Mouse (Mus musculus): ENCODE data around the gene Axl.
A peak's percentile ranks its signal among the peaks of the same experiment; 100 is the strongest.
"Not testable (repeated sequence)": the region's sequence is repeated elsewhere in the genome, so short reads cannot be mapped to it uniquely, and the experiment has no call there.

The Axl gene

GRCm38 (mm10) chr7:25754738-25755467 is 33.6 kb downstream of the Axl start, which contains the start of gene Hnrnpul1:
Gene Hnrnpul1, minus strand, starts transcription at chr7:25754757.
- DNase-seq (ENCODE audit: inconsistent age in 2 of 2, low spot score in 1 of 2), result peak; percentile 99 to 100

GRCm38 (mm10) chr7:25754439-25754737 is 34.1 kb downstream of the Axl start:
- DNase-seq (ENCODE audit: inconsistent age in 2 of 2, low spot score in 1 of 2), result no peak

DNA sequence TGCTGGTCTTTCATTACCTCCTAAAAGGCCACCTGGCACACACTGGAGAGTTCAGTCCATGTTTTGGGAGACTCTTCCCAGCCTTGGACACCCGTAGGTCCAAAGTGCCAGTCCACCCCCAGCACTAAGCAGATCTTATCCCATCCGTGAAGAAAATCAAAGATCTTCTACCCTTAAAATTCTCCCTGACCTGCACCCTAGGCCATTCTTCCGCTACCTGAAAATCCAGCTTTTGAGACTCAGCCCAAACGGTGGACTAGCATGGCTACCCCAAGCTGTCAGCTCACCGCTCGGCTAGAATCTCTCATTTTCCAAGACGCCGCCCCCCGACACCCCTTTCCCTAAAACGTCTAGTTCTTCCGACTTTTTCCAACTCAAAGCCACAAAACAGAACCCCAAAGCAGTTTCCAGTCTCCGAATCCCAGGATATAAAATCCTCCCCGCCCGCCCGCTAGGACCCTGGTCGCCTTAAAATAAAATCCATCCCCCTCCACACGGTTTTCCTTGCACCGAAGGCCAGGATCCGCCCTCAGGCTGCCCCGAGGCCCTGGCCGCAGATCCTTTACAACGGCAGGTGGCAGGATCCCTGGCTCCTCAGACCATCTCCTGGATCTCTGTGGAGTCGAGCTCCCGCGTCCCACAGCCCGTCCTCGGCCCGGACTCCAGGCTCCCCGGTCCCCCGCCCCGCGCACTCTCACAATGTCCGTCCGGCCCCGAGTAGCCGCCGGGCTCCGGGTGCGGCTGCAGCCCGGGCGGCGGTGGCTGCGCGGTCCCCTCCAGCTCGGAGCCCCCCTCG is 34.7 kb downstream of the Axl start:
- DNase-seq (ENCODE audit: inconsistent age in 2 of 2, low spot score in 1 of 2), result no peak

GRCm38 (mm10) chr7:25753076-25753475 is 35.4 kb downstream of the Axl start:
- no peak for DNase-seq (ENCODE audit: inconsistent age in 2 of 2, low spot score in 1 of 2)

- DNase-seq (ENCODE audit: inconsistent age in 2 of 2, low spot score in 1 of 2), result no peak
Measured at GRCm38 (mm10) chr7:25746844-25747243, 41.7 kb downstream of the Axl start.

GRCm38 (mm10) chr7:25738277-25738676 is 50.2 kb downstream of the Axl start:
- no peak for DNase-seq (ENCODE audit: inconsistent age in 2 of 2, low spot score in 1 of 2)

DNA sequence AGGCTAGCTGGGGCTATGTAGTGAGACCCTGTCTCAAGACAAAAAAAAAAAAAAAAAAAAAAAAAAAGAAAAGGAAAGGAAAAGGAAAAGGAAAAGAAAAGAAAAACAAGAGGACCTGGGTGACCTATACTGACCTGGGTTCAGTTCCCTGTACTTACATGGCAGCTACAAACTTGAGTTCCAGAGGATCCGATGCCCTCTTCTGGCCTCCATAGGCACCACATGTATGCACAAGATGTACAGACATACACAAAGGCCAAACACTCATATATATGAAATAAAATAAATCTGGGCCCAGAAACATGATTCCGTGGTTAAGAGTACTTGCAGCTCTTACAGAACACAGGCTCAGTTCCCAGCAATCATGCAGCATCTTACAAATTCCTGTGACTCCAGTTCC is 51.6 kb downstream of the Axl start:
- DNase-seq (ENCODE audit: inconsistent age in 2 of 2, low spot score in 1 of 2), result no peak

DNA sequence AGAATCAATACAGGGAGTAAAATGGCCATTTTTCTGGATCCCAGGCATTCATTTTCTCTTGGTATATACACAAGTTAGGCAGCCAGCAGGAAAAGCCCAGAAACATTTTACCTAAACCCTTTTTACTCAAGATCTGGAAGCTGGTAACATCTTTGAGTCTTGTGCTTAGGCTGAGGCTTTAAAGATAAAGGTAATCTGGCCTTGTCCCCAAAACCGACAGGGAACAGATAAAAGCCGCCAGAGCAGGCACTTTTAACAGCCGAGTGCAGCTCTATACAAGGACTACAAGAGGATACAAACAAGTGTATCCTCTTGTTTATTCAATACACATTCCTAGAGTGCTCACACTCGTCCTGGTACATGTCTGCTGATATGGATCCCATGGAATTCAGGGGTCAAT is 53.5 kb downstream of the Axl start:
- DNase-seq (ENCODE audit: inconsistent age in 2 of 2, low spot score in 1 of 2), result no peak

DNA sequence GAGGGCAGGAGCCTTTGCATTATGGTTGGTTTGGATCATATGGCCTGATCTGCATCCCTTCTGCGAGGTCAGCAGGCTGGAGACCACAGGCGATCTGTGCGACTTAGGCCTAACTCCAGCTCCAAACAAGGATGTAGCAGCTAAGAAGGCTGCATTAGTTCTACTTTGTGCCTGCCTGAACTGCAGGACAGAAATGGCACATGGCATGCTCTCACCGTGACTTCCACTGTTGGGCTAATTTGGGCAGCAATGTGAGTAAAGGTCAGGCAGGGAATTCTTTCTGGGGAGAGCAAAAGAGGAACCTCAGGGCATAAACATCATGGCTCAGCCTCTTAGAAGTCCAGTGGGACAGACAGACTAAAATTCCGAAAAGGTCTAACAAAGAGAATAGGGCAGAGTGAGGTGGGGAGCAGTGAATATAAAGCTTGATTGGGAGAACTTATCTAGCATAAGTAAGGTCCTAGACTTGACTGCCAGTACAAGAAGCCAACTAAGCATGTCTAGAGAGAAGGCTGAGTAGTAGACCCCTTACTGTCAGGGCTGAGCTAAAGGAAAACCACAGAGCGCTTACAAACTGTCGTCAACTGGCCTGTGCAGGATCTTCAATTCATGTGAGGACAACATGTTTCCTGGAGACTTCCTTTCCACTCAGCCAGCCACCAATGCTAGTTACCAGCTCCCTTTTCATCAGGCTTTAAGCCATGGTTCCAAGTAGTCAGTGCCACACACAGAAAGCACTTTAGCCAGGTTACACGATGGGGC is 57.0 kb downstream of the Axl start:
- no peak for DNase-seq (ENCODE audit: inconsistent age in 2 of 2, low spot score in 1 of 2)

DNA sequence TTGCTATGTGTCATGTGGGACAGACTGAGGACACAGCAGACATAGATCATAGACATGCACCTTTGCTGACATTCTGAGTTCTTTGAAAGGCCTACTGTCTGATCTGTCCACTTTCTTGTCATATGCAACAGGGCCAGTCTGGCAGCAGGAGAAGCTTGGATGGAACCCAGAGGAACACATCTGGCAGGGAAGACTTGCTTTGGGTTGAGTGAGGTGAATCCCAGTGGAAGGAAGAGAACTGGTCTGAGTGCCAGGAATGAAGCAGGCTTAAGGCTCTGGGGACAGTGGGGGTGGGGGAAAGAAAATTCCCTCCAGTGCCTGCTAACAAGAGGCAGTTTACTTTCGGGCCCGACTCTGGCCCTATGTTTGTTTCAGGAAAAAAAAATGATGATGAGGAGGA is 58.6 kb downstream of the Axl start:
- peak in 1 of 2 experiments; percentile 66 for DNase-seq (ENCODE audit: inconsistent age in 2 of 2, low spot score in 1 of 2)

DNA sequence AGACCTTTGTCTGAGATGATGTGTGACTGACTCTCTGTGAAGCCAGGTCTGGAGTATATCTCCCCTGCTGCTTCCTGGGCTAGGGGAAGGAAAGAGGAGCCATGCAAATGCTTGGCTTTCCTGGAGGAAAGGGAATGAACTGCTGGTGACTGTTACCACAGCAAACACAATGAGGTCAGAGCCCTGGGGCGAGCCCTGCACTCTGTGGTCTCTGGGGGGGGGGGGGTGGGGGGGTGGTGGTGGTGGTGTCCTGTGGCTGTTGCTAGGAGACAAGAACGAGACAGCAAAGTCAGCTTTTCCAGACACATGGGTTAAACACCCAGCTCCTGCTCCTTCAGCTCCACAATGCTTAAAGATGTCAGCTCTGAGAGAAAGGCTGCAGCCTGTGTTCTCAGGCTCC is 59.1 kb downstream of the Axl start:
- DNase-seq (ENCODE audit: inconsistent age in 2 of 2, low spot score in 1 of 2), result no peak

- DNase-seq (ENCODE audit: inconsistent age in 2 of 2, low spot score in 1 of 2), result no peak
Measured at GRCm38 (mm10) chr7:25727800-25728199, 60.7 kb downstream of the Axl start.

GRCm38 (mm10) chr7:25725886-25726285 is 62.6 kb downstream of the Axl start:
- no peak for DNase-seq (ENCODE audit: inconsistent age in 2 of 2, low spot score in 1 of 2)

DNA sequence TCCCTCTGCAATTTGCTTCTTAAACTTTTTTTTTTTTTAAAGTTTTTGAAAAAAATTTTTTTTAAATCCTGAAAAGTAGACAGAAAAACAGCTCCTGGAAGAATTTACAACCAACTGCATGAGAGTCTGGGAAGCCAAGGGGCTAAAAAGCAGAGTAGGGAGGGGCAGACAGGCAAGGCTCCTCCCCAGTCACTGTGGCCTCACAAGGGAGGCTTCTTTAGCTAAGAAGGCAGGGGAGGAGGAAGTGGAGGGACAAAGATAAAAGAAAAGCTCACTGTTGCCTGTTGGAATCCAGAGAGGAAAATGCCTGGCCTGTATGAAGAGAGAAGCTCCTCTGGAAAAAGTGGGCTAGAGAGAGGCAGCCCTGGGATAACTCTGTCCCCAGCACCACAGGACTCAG is 66.7 kb downstream of the Axl start:
- not testable (repeated sequence) for DNase-seq (ENCODE audit: inconsistent age in 2 of 2, low spot score in 1 of 2)

GRCm38 (mm10) chr7:25720760-25721159 is 67.7 kb downstream of the Axl start:
- DNase-seq (ENCODE audit: inconsistent age in 2 of 2, low spot score in 1 of 2), result peak in 1 of 2 experiments; percentile 22

DNA sequence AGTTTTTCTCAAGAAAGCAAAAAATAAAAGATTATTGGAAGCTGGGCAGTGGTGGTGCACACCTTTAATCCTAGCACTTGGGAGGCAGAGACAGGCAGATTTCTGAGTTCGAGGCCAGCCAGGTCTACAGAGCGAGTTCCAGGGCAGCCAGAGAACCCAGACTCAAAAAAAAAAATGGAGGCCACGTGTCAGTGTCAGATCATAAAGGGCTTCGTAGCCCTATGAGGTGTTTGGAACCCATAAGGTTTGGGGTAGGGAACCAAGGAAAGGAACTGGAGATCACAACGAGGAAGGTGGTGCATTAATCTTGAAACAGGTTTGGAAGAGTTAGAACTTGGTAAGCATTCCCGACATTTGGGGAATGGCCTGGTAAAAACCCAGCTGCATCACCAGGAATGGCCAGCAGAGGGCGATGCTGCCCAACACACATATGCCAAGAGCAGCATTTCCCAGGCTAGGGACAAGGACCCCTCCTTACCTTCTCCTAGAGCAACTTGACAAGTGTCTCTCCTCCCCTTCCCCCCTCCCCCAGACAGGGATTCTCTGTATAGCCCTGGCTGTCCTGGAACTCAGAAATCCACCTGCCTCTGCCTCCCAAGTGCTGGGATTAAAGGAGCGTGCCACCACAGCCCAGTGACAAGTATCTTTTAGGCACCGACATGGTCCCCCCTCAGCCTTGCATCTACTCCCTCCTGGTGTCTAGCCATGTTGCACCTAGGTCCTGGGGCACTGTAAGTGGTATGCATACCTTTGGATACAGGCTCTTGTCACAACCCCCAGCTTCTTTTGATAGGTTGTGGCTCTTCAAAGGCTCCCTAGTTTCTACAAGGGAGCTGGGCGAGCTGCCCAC is 68.5 kb downstream of the Axl start:
- peak; percentile 78 to 93 for DNase-seq (ENCODE audit: inconsistent age in 2 of 2, low spot score in 1 of 2)

DNA sequence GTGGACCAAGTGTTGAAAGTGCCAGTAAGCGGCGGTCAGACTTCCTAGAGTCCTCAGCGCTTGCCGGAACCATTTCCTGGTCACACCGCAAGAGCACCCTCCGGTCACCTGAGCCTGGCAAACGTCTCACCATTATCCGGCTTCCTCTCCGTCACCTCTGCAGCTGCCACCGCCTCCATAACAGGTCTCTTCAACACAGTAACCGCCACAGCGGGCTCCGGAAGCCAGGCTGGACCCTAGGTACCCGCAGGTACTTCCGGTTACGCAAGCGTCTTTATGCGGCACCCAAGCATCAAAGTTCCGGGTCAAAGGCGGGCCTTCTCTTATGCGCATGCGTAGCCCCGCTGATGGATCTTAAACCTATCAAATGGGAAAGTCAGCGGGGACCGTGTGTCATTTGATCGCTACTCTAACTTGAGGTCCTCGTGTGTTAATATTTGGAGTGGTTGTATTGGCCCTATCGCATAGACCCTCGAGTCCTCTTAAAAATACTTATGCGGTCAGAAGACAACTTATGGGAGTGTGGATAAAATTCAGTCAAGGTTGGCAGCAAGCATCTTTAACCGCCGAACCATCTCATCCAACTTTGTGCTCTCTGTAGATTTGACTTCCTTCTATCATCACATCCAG is 69.6 kb downstream of the Axl start, which contains the start of gene Ccdc97:
TSS of gene Ccdc97 (minus strand) at position 301 of the 630 bp plus-strand sequence.
- peak; percentile 95 to 98 for DNase-seq (ENCODE audit: inconsistent age in 2 of 2, low spot score in 1 of 2)

GRCm38 (mm10) chr7:25717478-25717877 is 71.0 kb downstream of the Axl start:
- DNase-seq (ENCODE audit: inconsistent age in 2 of 2, low spot score in 1 of 2), result peak in 1 of 2 experiments; percentile 22

- peak in 1 of 2 experiments; percentile 25 for DNase-seq (ENCODE audit: inconsistent age in 2 of 2, low spot score in 1 of 2)
Measured at GRCm38 (mm10) chr7:25715731-25716271, 72.7 kb downstream of the Axl start.

DNA sequence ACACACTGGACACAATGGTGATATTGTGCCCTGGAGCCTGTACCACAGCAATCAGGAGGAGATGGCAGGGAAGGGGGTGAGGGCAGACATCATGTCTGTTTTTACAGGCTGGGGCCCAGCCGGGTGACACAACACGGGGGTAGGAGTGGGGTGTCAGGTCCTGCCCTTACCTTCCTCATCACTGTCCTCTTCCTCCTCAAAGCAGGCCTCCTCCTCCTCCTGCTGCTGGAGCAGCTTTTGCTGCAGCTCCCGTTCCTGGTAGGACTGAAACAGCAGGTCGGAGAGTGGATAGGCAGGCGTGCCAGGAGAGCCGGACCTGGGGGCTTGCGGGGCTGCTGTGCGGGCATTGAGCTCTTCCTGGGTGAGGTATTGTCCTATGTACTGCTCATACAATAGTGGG is 73.9 kb downstream of the Axl start:
- no peak for DNase-seq (ENCODE audit: inconsistent age in 2 of 2, low spot score in 1 of 2)

Measured in adrenal gland, adult (tissue).